Mouse (Mus musculus): ENCODE data around the gene Olfr1368. TPM values are rescaled to one million over a fixed set of nuclear protein-coding genes. Genes with fewer than 3 reads are reported as not detected.

The Olfr1368 gene
- polyA plus RNA-seq, 1 experiment from 2014 or later = not detected

DNA sequence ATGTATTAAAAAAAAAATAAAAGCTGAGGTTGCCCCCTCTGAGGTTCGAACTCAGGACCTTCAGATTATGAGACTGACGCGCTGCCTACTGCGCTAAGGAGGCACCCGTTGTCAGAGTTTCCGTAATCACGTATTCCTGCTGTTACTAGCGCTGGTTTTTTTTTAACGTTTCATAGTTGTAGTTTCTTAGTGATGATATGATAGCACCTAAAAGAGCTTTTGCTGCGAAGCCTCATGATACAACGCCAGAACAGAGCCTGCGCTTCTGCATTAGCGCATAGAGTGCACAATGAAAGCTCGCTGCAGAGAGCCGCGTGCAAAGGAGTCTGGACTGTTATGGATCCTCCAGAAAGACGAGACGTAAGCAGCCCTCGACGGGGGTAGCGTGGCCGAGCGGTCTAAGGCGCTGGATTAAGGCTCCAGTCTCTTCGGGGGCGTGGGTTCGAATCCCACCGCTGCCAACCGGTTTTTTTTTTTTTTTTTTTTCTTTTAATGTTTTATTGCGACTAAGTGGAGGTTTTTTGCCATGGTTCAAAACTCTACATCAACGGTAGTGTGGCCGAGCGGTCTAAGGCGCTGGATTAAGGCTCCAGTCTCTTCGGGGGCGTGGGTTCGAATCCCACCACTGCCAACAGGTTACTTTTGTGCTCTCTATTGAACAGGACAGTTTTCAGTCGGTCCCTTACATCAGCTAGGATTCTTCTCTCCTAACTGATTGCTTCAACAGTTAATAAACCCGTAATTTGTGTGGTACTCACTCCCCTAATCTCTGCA, 24.2 kb upstream of the Olfr1368 start:
- H3K9me3 ChIP-seq (replicated peaks; ENCODE audit: control insufficient read depth, low read length) = no peaks in the 10 kb centered on the region
- no peaks in the 10 kb centered on the region for H3K36me3 ChIP-seq (ENCODE audit: control insufficient read depth, insufficient read depth, low read length)
- H3K4me3 ChIP-seq (replicated peaks; ENCODE audit: low read length) = peak overlapping the region; percentile 59
- H3K4me1 ChIP-seq (ENCODE audit: control insufficient read depth, insufficient read depth, low read length) = peaks cover 7% of the 10 kb centered on the region
- peak overlapping the region; percentile 65; the same call in 1 of the 2 replicates for H3K27ac ChIP-seq (ENCODE audit: low read length)
- no peaks in the 10 kb centered on the region for H3K27me3 ChIP-seq (ENCODE audit: control insufficient read depth, insufficient read depth, low read length)
- peak overlapping the region; percentile 57; the same call in 1 of the 2 replicates for H3K9ac ChIP-seq (ENCODE audit: low read length)
- peak overlapping the region; percentile 88 for H3K4me2 ChIP-seq (ENCODE audit: low read depth, low read length)
- WGBS = under 1% methylated on average over 39 of the region's 39 CpGs
- peak; percentile 78 for ATAC-seq (ENCODE audit: insufficient read depth, low FRiP score)

DNA sequence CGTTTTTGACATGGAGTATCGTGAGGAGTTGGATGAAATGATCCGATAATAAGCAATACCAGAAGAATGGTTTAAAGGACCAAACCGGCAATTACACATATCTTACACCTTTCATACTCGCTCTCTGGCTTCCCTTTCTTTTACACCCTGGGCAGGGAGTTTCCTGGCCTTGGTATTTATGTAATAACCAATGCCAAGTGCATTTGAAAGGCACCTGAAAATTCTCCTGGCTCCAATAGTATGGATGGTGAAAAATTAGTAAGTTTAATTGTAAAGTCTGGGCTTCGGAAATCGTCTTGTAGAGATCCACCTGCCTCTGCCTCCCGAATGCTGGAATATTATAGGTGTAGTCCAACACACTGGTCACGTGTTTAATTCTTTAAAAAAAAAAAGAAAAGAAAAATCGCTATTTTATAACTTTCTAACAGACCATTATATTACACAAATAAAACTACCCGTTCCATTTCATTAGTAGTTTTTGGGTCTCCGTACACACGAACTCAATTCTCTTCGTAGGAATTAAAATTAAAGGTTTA, 23.5 kb upstream of the Olfr1368 start:
- Histone ChIP-seq H3K4me3 (replicated peaks; ENCODE audit: low read length) (peak overlapping the region; percentile 59), H3K9me3 (replicated peaks; ENCODE audit: control insufficient read depth, low read length) (no peaks in the 10 kb centered on the region), H3K4me1 (ENCODE audit: control insufficient read depth, insufficient read depth, low read length) (peaks cover 7% of the 10 kb centered on the region), H3K4me2 (ENCODE audit: low read depth, low read length) (peak overlapping the region; percentile 88), H3K36me3 (ENCODE audit: control insufficient read depth, insufficient read depth, low read length) (no peaks in the 10 kb centered on the region), H3K27me3 (ENCODE audit: control insufficient read depth, insufficient read depth, low read length) (no peaks in the 10 kb centered on the region), H3K27ac (ENCODE audit: low read length) (no peak overlapping the region; the same call in 1 of the 2 replicates), H3K9ac (ENCODE audit: low read length) (peak overlapping the region; percentile 64)
- no peak for ATAC-seq (ENCODE audit: insufficient read depth, low FRiP score)
- 2% methylated on average over 14 of the region's 14 CpGs for WGBS

DNA sequence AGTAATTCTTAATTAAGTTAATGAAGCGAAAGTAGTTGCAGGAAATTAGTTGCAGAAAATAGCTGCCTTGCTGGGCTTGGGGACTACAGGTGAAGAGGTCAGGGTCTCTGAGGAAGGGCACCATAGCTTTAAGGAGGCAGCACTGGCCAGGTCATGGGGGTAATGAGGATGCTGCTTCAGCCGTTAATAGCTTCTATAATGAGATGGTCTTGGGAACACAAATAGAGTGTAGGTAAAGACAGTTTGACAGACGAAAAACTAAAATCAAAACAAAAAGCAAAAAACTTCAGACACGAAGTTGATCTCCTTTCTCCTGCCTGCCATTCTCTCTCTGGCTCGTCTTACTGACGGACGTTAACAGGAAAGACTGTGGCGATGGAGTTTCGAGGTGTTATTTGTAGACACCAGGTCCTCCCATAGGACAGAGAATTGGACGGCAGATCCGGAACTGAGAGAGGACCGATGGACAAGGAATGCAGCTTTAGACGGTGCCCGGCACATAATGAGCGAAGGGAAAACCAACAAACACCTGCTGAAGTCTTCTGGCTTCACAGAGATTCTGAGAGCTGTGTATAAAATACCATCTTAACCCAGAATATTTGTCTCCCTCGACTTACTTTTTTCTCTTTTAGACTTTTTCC, 22.8 kb upstream of the Olfr1368 start:
- Histone ChIP-seq H3K36me3 (ENCODE audit: control insufficient read depth, insufficient read depth, low read length) (no peaks in the 10 kb centered on the region), H3K27me3 (ENCODE audit: control insufficient read depth, insufficient read depth, low read length) (no peaks in the 10 kb centered on the region), H3K4me1 (ENCODE audit: control insufficient read depth, insufficient read depth, low read length) (peaks cover 7% of the 10 kb centered on the region), H3K9ac (ENCODE audit: low read length) (peak overlapping the region; percentile 64), H3K4me2 (ENCODE audit: low read depth, low read length) (peak overlapping the region; percentile 88), H3K9me3 (replicated peaks; ENCODE audit: control insufficient read depth, low read length) (no peaks in the 10 kb centered on the region), H3K4me3 (replicated peaks; ENCODE audit: low read length) (peak overlapping the region; percentile 59), H3K27ac (ENCODE audit: low read length) (peak overlapping the region; percentile 36)
- under 1% methylated on average over 16 of the region's 16 CpGs for WGBS
- no peak for ATAC-seq (ENCODE audit: insufficient read depth, low FRiP score)

DNA sequence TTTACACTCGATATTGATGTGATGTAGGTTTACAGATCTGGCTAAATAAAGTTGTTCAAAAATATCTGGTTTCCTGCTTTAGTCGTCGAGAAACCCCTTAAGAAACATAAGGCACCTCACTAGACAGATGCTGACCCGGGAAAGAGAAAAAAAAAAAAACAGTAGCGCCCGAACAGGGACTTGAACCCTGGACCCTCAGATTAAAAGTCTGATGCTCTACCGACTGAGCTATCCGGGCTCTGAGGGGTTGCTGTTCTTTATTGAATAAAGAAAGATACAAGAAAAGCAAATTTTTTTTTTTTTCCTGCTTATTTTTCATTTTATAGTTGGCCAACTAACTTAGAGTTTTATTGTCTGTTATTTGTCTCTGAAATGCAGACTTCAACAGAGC, 22.2 kb upstream of the Olfr1368 start:
- WGBS = under 1% methylated on average over 8 of the region's 8 CpGs
- Histone ChIP-seq H3K9ac (ENCODE audit: low read length) (no peak overlapping the region; the same call in 1 of the 2 replicates), H3K4me3 (replicated peaks; ENCODE audit: low read length) (peak overlapping the region; percentile 59), H3K9me3 (replicated peaks; ENCODE audit: control insufficient read depth, low read length) (no peaks in the 10 kb centered on the region), H3K4me1 (ENCODE audit: control insufficient read depth, insufficient read depth, low read length) (peaks cover 7% of the 10 kb centered on the region), H3K36me3 (ENCODE audit: control insufficient read depth, insufficient read depth, low read length) (no peaks in the 10 kb centered on the region), H3K4me2 (ENCODE audit: low read depth, low read length) (peak overlapping the region; percentile 88), H3K27ac (ENCODE audit: low read length) (no peak overlapping the region), H3K27me3 (ENCODE audit: control insufficient read depth, insufficient read depth, low read length) (no peaks in the 10 kb centered on the region)
- ATAC-seq (ENCODE audit: insufficient read depth, low FRiP score) = 0 out of 2 replicates have a peak, but pooled peaks have one; percentile 35

DNA sequence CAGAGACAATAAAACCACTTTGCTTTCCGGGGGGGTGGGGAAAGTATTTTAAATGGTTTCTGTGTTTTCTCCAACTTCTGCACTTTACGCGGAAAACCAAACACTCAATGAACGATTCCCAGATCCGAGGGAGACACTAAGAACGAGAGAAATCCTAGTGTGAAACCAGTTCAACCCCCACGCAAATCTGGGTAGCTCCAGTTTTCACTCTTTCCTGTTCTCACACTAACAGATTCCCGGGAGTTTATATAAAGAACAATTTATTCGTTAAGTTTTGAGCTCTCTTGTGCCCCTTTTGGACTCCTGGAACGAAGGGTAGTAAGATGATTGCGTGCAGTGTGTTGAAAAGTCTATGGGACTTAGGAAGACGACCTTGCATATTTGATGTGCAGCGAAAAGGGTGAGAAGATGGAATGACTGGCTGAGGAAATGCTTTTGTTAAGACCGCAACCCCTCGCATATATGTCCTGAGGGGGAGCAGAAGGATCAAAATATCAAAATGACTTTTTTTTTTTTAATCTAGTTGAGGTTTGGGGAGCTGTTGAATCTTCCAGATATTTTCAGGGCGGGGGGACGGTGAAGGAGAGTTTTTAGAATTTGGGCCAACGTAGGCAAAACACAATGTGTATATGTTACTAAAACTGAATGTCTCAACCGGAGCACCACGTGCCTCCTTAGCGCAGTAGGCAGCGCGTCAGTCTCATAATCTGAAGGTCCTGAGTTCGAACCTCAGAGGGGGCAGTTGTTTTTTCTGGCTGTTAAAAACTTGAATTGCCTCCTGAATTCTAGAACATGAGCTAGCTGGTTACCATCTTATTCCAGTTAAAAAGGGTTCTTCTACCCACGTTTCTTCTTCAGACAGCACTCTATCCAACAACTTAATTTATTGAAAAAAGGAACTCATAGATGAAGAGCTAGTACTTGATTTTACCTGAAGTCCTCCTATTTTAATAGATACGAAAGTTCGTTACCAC, 21.6 kb upstream of the Olfr1368 start:
- H3K36me3 ChIP-seq (ENCODE audit: control insufficient read depth, insufficient read depth, low read length) = no peaks in the 10 kb centered on the region
- ATAC-seq (ENCODE audit: insufficient read depth, low FRiP score) = peak; percentile 65
- H3K9ac ChIP-seq (ENCODE audit: low read length) = peak overlapping the region; percentile 58
- WGBS = under 1% methylated on average over 27 of the region's 27 CpGs
- H3K27me3 ChIP-seq (ENCODE audit: control insufficient read depth, insufficient read depth, low read length) = no peaks in the 10 kb centered on the region
- H3K27ac ChIP-seq (ENCODE audit: low read length) = peak overlapping the region; percentile 31
- peak overlapping the region; percentile 59 for H3K4me3 ChIP-seq (replicated peaks; ENCODE audit: low read length)
- peaks cover 4% of the 10 kb centered on the region for H3K4me1 ChIP-seq (ENCODE audit: control insufficient read depth, insufficient read depth, low read length)
- no peaks in the 10 kb centered on the region for H3K9me3 ChIP-seq (replicated peaks; ENCODE audit: control insufficient read depth, low read length)
- peak overlapping the region; percentile 88 for H3K4me2 ChIP-seq (ENCODE audit: low read depth, low read length)

DNA sequence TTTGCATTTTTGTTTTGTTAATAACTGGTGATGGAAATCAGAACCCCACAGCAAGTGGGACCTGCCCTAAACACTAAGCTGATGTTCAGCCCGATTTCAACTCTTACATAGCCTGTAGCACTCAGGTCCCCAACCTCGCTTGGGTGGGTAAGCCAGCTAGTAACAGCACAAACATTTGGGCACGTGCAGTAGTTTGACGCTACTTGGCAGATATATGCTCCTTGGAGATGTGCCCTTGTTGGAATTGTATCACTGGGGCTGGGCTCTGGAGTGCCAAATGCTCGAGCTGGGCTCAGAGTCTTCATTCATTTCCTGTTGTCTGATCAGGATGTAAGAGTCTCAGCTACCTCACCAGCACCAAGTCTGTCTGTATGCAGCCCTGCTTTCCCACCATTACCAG, 16.9 kb upstream of the Olfr1368 start:
- no peak overlapping the region for H3K27ac ChIP-seq (ENCODE audit: low read length)
- 61% methylated on average over 5 of the region's 5 CpGs for WGBS
- H3K4me2 ChIP-seq (ENCODE audit: low read depth, low read length) = no peak overlapping the region
- no peak for ATAC-seq (ENCODE audit: insufficient read depth, low FRiP score)
- H3K9me3 ChIP-seq (replicated peaks; ENCODE audit: control insufficient read depth, low read length) = no peaks in the 10 kb centered on the region
- no peak overlapping the region for H3K9ac ChIP-seq (ENCODE audit: low read length)
- H3K4me3 ChIP-seq (replicated peaks; ENCODE audit: low read length) = no peak overlapping the region
- H3K4me1 ChIP-seq (ENCODE audit: control insufficient read depth, insufficient read depth, low read length) = peaks cover 8% of the 10 kb centered on the region; the same call in 1 of the 2 replicates
- no peaks in the 10 kb centered on the region for H3K27me3 ChIP-seq (ENCODE audit: control insufficient read depth, insufficient read depth, low read length)
- no peaks in the 10 kb centered on the region for H3K36me3 ChIP-seq (ENCODE audit: control insufficient read depth, insufficient read depth, low read length)

DNA sequence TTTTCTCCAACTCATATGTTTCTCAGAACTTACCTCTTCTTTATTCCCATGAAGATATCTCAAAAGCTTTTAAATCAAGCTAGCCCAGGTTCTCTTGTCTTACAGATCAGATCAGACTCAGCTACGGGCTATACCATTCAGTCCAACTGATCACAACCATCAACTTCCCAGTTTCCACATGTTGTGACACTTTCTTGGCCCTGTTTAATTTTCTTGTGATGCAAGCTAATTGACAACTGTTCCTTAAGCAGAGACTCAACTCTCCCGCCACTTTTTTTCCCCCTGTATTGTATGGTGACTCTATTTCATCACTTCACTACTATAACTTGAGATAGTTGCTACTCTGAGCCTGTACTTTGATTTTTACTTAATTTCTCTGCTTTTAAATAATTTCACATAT, 15.9 kb upstream of the Olfr1368 start:
- Histone ChIP-seq H3K4me2 (ENCODE audit: low read depth, low read length) (peak overlapping the region; percentile 49), H3K4me3 (replicated peaks; ENCODE audit: low read length) (peak overlapping the region; percentile 83), H3K27ac (ENCODE audit: low read length) (no peak overlapping the region), H3K9me3 (replicated peaks; ENCODE audit: control insufficient read depth, low read length) (no peaks in the 10 kb centered on the region), H3K4me1 (ENCODE audit: control insufficient read depth, insufficient read depth, low read length) (peaks cover 8% of the 10 kb centered on the region; the same call in 1 of the 2 replicates), H3K9ac (ENCODE audit: low read length) (no peak overlapping the region), H3K36me3 (ENCODE audit: control insufficient read depth, insufficient read depth, low read length) (no peaks in the 10 kb centered on the region), H3K27me3 (ENCODE audit: control insufficient read depth, insufficient read depth, low read length) (no peaks in the 10 kb centered on the region)
- 41% methylated on average over 2 of the region's 2 CpGs for WGBS
- ATAC-seq (ENCODE audit: insufficient read depth, low FRiP score) = no peak

GRCm38 (mm10) chr13:21160657-21161590, 15.3 kb upstream of the Olfr1368 start:
- under 1% methylated on average over 32 of the region's 32 CpGs for WGBS
- H3K4me2 ChIP-seq (ENCODE audit: low read depth, low read length) = peak overlapping the region; percentile 98
- peak; percentile 89 for ATAC-seq (ENCODE audit: insufficient read depth, low FRiP score)
- H3K9me3 ChIP-seq (replicated peaks; ENCODE audit: control insufficient read depth, low read length) = no peaks in the 10 kb centered on the region
- no peaks in the 10 kb centered on the region for H3K36me3 ChIP-seq (ENCODE audit: control insufficient read depth, insufficient read depth, low read length)
- peak overlapping the region; percentile 42; the same call in 1 of the 2 replicates for H3K27ac ChIP-seq (ENCODE audit: low read length)
- H3K4me3 ChIP-seq (replicated peaks; ENCODE audit: low read length) = peak overlapping the region; percentile 83
- H3K4me1 ChIP-seq (ENCODE audit: control insufficient read depth, insufficient read depth, low read length) = peaks cover 8% of the 10 kb centered on the region; the same call in 1 of the 2 replicates
- no peak overlapping the region for H3K9ac ChIP-seq (ENCODE audit: low read length)
- no peaks in the 10 kb centered on the region for H3K27me3 ChIP-seq (ENCODE audit: control insufficient read depth, insufficient read depth, low read length)

Measured in stomach, embryonic 16.5 days (tissue).